Mouse (Mus musculus): Measurements from ENCODE around the gene Rnf151. TPM values are rescaled to one million over a fixed set of nuclear protein-coding genes. Genes with fewer than 3 reads are reported as not detected.

Gene Rnf151
- polyA plus RNA-seq (2014; fragmentation: Illumina TruSeq; extraction: RNeasy Lipid Tissue Mini Kit (QIAGEN cat#74804); ENCODE audit: low replicate concordance): not detected

GRCm38 (mm10) chr17:24717943-24718342, at the start of gene Rnf151, which contains the start of gene Rps2:
Rnf151 (minus strand) TSS chr17:24718063.
Rps2 (plus strand) TSS chr17:24718116.

GRCm38 (mm10) chr17:24752415-24753394, 34.8 kb upstream of the Rnf151 start, which contains the start of gene Hs3st6:
Hs3st6 (plus strand) TSS chr17:24752988.

GRCm38 (mm10) chr17:24736330-24737051, 18.6 kb upstream of the Rnf151 start, which contains the start of gene Msrb1:
Msrb1 (plus strand) TSS chr17:24736642.

GRCm38 (mm10) chr17:24727618-24728017, 9.8 kb upstream of the Rnf151 start, which contains the start of gene Rpl3l:
Rpl3l (plus strand) TSS chr17:24727820.

GRCm38 (mm10) chr17:24724184-24724583, 6.3 kb upstream of the Rnf151 start, which contains the start of gene Ndufb10:
Ndufb10 (minus strand) TSS chr17:24724478.

GRCm38 (mm10) chr17:24706982-24707800, 10.7 kb downstream of the Rnf151 start, which contains the start of gene Tbl3:
Tbl3 (minus strand) TSS chr17:24707660.

GRCm38 (mm10) chr17:24696011-24696697, 21.7 kb downstream of the Rnf151 start, which contains the start of the genes Gfer and Noxo1:
Gfer (minus strand) TSS chr17:24696156.
Noxo1 (plus strand) TSS chr17:24696234.

GRCm38 (mm10) chr17:24689251-24690081, 28.4 kb downstream of the Rnf151 start, which contains the start of gene Syngr3:
Syngr3 (minus strand) TSS chr17:24689955.

GRCm38 (mm10) chr17:24669545-24670245, 48.2 kb downstream of the Rnf151 start, which contains the start of gene Zfp598:
Zfp598 (plus strand) TSS chr17:24669687.

Other genes with a start within 250 kb of the Rnf151 start
- 0.67 TPM for gene E4f1, start 247.8 kb downstream of the Rnf151 start, polyA plus RNA-seq (2014; fragmentation: Illumina TruSeq; extraction: RNeasy Lipid Tissue Mini Kit (QIAGEN cat#74804); ENCODE audit: low replicate concordance)
- 39.1 TPM for gene Pgp, start 247.7 kb downstream of the Rnf151 start, polyA plus RNA-seq (2014; fragmentation: Illumina TruSeq; extraction: RNeasy Lipid Tissue Mini Kit (QIAGEN cat#74804); ENCODE audit: low replicate concordance)
- not detected for gene Bricd5, start 244.2 kb downstream of the Rnf151 start, polyA plus RNA-seq (2014; fragmentation: Illumina TruSeq; extraction: RNeasy Lipid Tissue Mini Kit (QIAGEN cat#74804); ENCODE audit: low replicate concordance)
- gene Mlst8, start 239.0 kb downstream of the Rnf151 start, polyA plus RNA-seq (2014; fragmentation: Illumina TruSeq; extraction: RNeasy Lipid Tissue Mini Kit (QIAGEN cat#74804); ENCODE audit: low replicate concordance): 3.2 TPM
- gene Caskin1, start 229.5 kb downstream of the Rnf151 start, polyA plus RNA-seq (2014; fragmentation: Illumina TruSeq; extraction: RNeasy Lipid Tissue Mini Kit (QIAGEN cat#74804); ENCODE audit: low replicate concordance): not detected
- gene Traf7, start 190.1 kb downstream of the Rnf151 start, polyA plus RNA-seq (2014; fragmentation: Illumina TruSeq; extraction: RNeasy Lipid Tissue Mini Kit (QIAGEN cat#74804); ENCODE audit: low replicate concordance): 3.7 TPM
- not detected for gene Rab26, start 183.9 kb downstream of the Rnf151 start, polyA plus RNA-seq (2014; fragmentation: Illumina TruSeq; extraction: RNeasy Lipid Tissue Mini Kit (QIAGEN cat#74804); ENCODE audit: low replicate concordance)
- gene Pkd1, start 168.2 kb downstream of the Rnf151 start, polyA plus RNA-seq (2014; fragmentation: Illumina TruSeq; extraction: RNeasy Lipid Tissue Mini Kit (QIAGEN cat#74804); ENCODE audit: low replicate concordance): 0.93 TPM
- 3.3 TPM for gene Tsc2, start 85.4 kb downstream of the Rnf151 start, polyA plus RNA-seq (2014; fragmentation: Illumina TruSeq; extraction: RNeasy Lipid Tissue Mini Kit (QIAGEN cat#74804); ENCODE audit: low replicate concordance)
- not detected for gene Nthl1, start 85.4 kb downstream of the Rnf151 start, polyA plus RNA-seq (2014; fragmentation: Illumina TruSeq; extraction: RNeasy Lipid Tissue Mini Kit (QIAGEN cat#74804); ENCODE audit: low replicate concordance)
- gene Slc9a3r2, start 67.7 kb downstream of the Rnf151 start, polyA plus RNA-seq (2014; fragmentation: Illumina TruSeq; extraction: RNeasy Lipid Tissue Mini Kit (QIAGEN cat#74804); ENCODE audit: low replicate concordance): 3.3 TPM
- gene Npw, start 59.6 kb downstream of the Rnf151 start, polyA plus RNA-seq (2014; fragmentation: Illumina TruSeq; extraction: RNeasy Lipid Tissue Mini Kit (QIAGEN cat#74804); ENCODE audit: low replicate concordance): not detected
- gene Zfp598, start 48.4 kb downstream of the Rnf151 start, polyA plus RNA-seq (2014; fragmentation: Illumina TruSeq; extraction: RNeasy Lipid Tissue Mini Kit (QIAGEN cat#74804); ENCODE audit: low replicate concordance): 1.8 TPM
- gene Syngr3, start 28.1 kb downstream of the Rnf151 start, polyA plus RNA-seq (2014; fragmentation: Illumina TruSeq; extraction: RNeasy Lipid Tissue Mini Kit (QIAGEN cat#74804); ENCODE audit: low replicate concordance): 0.37 TPM
- gene Gfer, start 21.9 kb downstream of the Rnf151 start, polyA plus RNA-seq (2014; fragmentation: Illumina TruSeq; extraction: RNeasy Lipid Tissue Mini Kit (QIAGEN cat#74804); ENCODE audit: low replicate concordance): 6.1 TPM
- 3.7 TPM for gene Noxo1, start 21.8 kb downstream of the Rnf151 start, polyA plus RNA-seq (2014; fragmentation: Illumina TruSeq; extraction: RNeasy Lipid Tissue Mini Kit (QIAGEN cat#74804); ENCODE audit: low replicate concordance)
- not detected for gene Tbl3, start 10.4 kb downstream of the Rnf151 start, polyA plus RNA-seq (2014; fragmentation: Illumina TruSeq; extraction: RNeasy Lipid Tissue Mini Kit (QIAGEN cat#74804); ENCODE audit: low replicate concordance)
- gene Rps2, start 53 bp upstream of the Rnf151 start, polyA plus RNA-seq (2014; fragmentation: Illumina TruSeq; extraction: RNeasy Lipid Tissue Mini Kit (QIAGEN cat#74804); ENCODE audit: low replicate concordance): 275 TPM
- 66.2 TPM for gene Ndufb10, start 6.4 kb upstream of the Rnf151 start, polyA plus RNA-seq (2014; fragmentation: Illumina TruSeq; extraction: RNeasy Lipid Tissue Mini Kit (QIAGEN cat#74804); ENCODE audit: low replicate concordance)
- gene Rpl3l, start 9.8 kb upstream of the Rnf151 start, polyA plus RNA-seq (2014; fragmentation: Illumina TruSeq; extraction: RNeasy Lipid Tissue Mini Kit (QIAGEN cat#74804); ENCODE audit: low replicate concordance): not detected
- gene Msrb1, start 18.6 kb upstream of the Rnf151 start, polyA plus RNA-seq (2014; fragmentation: Illumina TruSeq; extraction: RNeasy Lipid Tissue Mini Kit (QIAGEN cat#74804); ENCODE audit: low replicate concordance): 2.0 TPM
- not detected for gene Hs3st6, start 34.9 kb upstream of the Rnf151 start, polyA plus RNA-seq (2014; fragmentation: Illumina TruSeq; extraction: RNeasy Lipid Tissue Mini Kit (QIAGEN cat#74804); ENCODE audit: low replicate concordance)
- 1.4 TPM for gene Meiob, start 86.2 kb upstream of the Rnf151 start, polyA plus RNA-seq (2014; fragmentation: Illumina TruSeq; extraction: RNeasy Lipid Tissue Mini Kit (QIAGEN cat#74804); ENCODE audit: low replicate concordance)
- gene Hagh, start 122.1 kb upstream of the Rnf151 start, polyA plus RNA-seq (2014; fragmentation: Illumina TruSeq; extraction: RNeasy Lipid Tissue Mini Kit (QIAGEN cat#74804); ENCODE audit: low replicate concordance): 13.4 TPM
- 510 TPM for gene Fahd1, start 132.3 kb upstream of the Rnf151 start, polyA plus RNA-seq (2014; fragmentation: Illumina TruSeq; extraction: RNeasy Lipid Tissue Mini Kit (QIAGEN cat#74804); ENCODE audit: low replicate concordance)
- not detected for gene Igfals, start 147.9 kb upstream of the Rnf151 start, polyA plus RNA-seq (2014; fragmentation: Illumina TruSeq; extraction: RNeasy Lipid Tissue Mini Kit (QIAGEN cat#74804); ENCODE audit: low replicate concordance)
- 1.6 TPM for gene Nubp2, start 168.3 kb upstream of the Rnf151 start, polyA plus RNA-seq (2014; fragmentation: Illumina TruSeq; extraction: RNeasy Lipid Tissue Mini Kit (QIAGEN cat#74804); ENCODE audit: low replicate concordance)
- not detected for gene Spsb3, start 168.6 kb upstream of the Rnf151 start, polyA plus RNA-seq (2014; fragmentation: Illumina TruSeq; extraction: RNeasy Lipid Tissue Mini Kit (QIAGEN cat#74804); ENCODE audit: low replicate concordance)
- 1.1 TPM for gene Eme2, start 177.0 kb upstream of the Rnf151 start, polyA plus RNA-seq (2014; fragmentation: Illumina TruSeq; extraction: RNeasy Lipid Tissue Mini Kit (QIAGEN cat#74804); ENCODE audit: low replicate concordance)
- gene Mrps34, start 177.1 kb upstream of the Rnf151 start, polyA plus RNA-seq (2014; fragmentation: Illumina TruSeq; extraction: RNeasy Lipid Tissue Mini Kit (QIAGEN cat#74804); ENCODE audit: low replicate concordance): not detected
- 0.71 TPM for gene Nme3, start 178.4 kb upstream of the Rnf151 start, polyA plus RNA-seq (2014; fragmentation: Illumina TruSeq; extraction: RNeasy Lipid Tissue Mini Kit (QIAGEN cat#74804); ENCODE audit: low replicate concordance)
- 3.5 TPM for gene Mapk8ip3, start 218.9 kb upstream of the Rnf151 start, polyA plus RNA-seq (2014; fragmentation: Illumina TruSeq; extraction: RNeasy Lipid Tissue Mini Kit (QIAGEN cat#74804); ENCODE audit: low replicate concordance)
- 65.7 TPM for gene Jpt2, start 242.6 kb upstream of the Rnf151 start, polyA plus RNA-seq (2014; fragmentation: Illumina TruSeq; extraction: RNeasy Lipid Tissue Mini Kit (QIAGEN cat#74804); ENCODE audit: low replicate concordance)